16 mouse cellular contexts compared by ENCODE assay signal in genomic region chr11:90245630-90246029, GRCm38 (mm10).
"Had no signal": no experiment of that assay in that cellular context is flagged by ENCODE, and none has a peak within 500 bp of the region (broad histone marks: within the 10 kb centered on the region; RNA-seq: fewer than 3 reads in every experiment).

No protein-coding gene starts in this region.

- H3K27me3 ChIP-seq: intestine, embryonic 15.5 days; kidney, embryonic 15.5 days; limb, embryonic 12.5 days; midbrain, embryonic 15.5 days had no signal

- H3K27ac ChIP-seq: intestine, embryonic 15.5 days; kidney, embryonic 15.5 days; left cerebral cortex, adult 2 months; limb, embryonic 12.5 days; liver, embryonic 14.5 days; midbrain, embryonic 15.5 days had no signal

- DNase-seq: kidney, adult 2 months; kidney, postnatal 14 days; lung, adult 2 months; lung, postnatal 36 days; right cerebral cortex, adult 18-20 months; right cerebral cortex, postnatal 25 days; thymus, postnatal 4 days had no signal

- H3K4me1 ChIP-seq: intestine, embryonic 15.5 days had no signal

- H3K9ac ChIP-seq: intestine, embryonic 15.5 days; kidney, embryonic 15.5 days; limb, embryonic 12.5 days; liver, embryonic 14.5 days; midbrain, embryonic 15.5 days had no signal

- H3K9me3 ChIP-seq: intestine, embryonic 15.5 days; kidney, embryonic 15.5 days; limb, embryonic 12.5 days; megakaryocyte, embryonic 14.5 days; midbrain, embryonic 15.5 days had no signal

- H3K36me3 ChIP-seq: intestine, embryonic 15.5 days; kidney, embryonic 15.5 days; limb, embryonic 12.5 days; midbrain, embryonic 15.5 days had no signal

- H3K4me3 ChIP-seq: intestine, embryonic 15.5 days; kidney, embryonic 15.5 days; left cerebral cortex, adult 2 months; limb, embryonic 12.5 days; megakaryocyte, embryonic 14.5 days; midbrain, embryonic 15.5 days had no signal

- H3K4me2 ChIP-seq: intestine, embryonic 15.5 days; kidney, embryonic 15.5 days; limb, embryonic 12.5 days; midbrain, embryonic 11.5 days; midbrain, embryonic 15.5 days had no signal

- ATAC-seq: intestine, embryonic 15.5 days; lung, postnatal 0 days; midbrain, embryonic 15.5 days had no signal
